Mouse (Mus musculus): ENCODE data around the gene Usp47. TPM values are rescaled to one million over a fixed set of nuclear protein-coding genes. Genes with fewer than 3 reads are reported as not detected.

The Usp47 gene
- polyA plus RNA-seq, 1 experiment from 2014 or later: 23.7 TPM

- no peak overlapping the region for H3K4me3 ChIP-seq (ENCODE audit: low read depth, low read length)
- H3K36me3 ChIP-seq (ENCODE audit: control insufficient read depth, insufficient read depth, low read length): no peaks in the 10 kb centered on the region
- DNase-seq (ENCODE audit: low spot score): no peak
- no peaks in the 10 kb centered on the region for H3K9me3 ChIP-seq (ENCODE audit: control insufficient read depth, low read length)
- no peaks in the 10 kb centered on the region for H3K4me1 ChIP-seq (replicated peaks; ENCODE audit: control insufficient read depth, insufficient read depth)
- ATAC-seq (ENCODE audit: low FRiP score, low TSS enrichment): no peak
- WGBS: 81% methylated on average over 7 of the region's 7 CpGs
- H3K9ac ChIP-seq (ENCODE audit: low read length): no peak overlapping the region
- no peak for TF ChIP-seq EP300 (optimal IDR thresholded peaks at IDR 0.05)
- TF ChIP-seq CTCF (IDR thresholded peaks at IDR 0.05; ENCODE audit: low read depth): no peak
- H3K27ac ChIP-seq (replicated peaks): no peak overlapping the region
- H3K27me3 ChIP-seq (ENCODE audit: control insufficient read depth, insufficient read depth, low read length): no peaks in the 10 kb centered on the region
- H3K4me2 ChIP-seq (replicated peaks; ENCODE audit: low read depth): no peak overlapping the region
Measured at GRCm38 (mm10) chr7:112118086-112118485, 94.8 kb downstream of the Usp47 start.

GRCm38 (mm10) chr7:112119248-112119647, 95.9 kb downstream of the Usp47 start:
- Histone ChIP-seq H3K4me2 (replicated peaks; ENCODE audit: low read depth) (no peak overlapping the region), H3K27me3 (ENCODE audit: control insufficient read depth, insufficient read depth, low read length) (no peaks in the 10 kb centered on the region), H3K9ac (ENCODE audit: low read length) (no peak overlapping the region), H3K36me3 (ENCODE audit: control insufficient read depth, insufficient read depth, low read length) (no peaks in the 10 kb centered on the region), H3K4me3 (ENCODE audit: low read depth, low read length) (no peak overlapping the region), H3K9me3 (ENCODE audit: control insufficient read depth, low read length) (no peaks in the 10 kb centered on the region), H3K27ac (replicated peaks) (no peak overlapping the region), H3K4me1 (replicated peaks; ENCODE audit: control insufficient read depth, insufficient read depth) (no peaks in the 10 kb centered on the region)
- ATAC-seq (ENCODE audit: low FRiP score, low TSS enrichment) (no peak), DNase-seq (ENCODE audit: low spot score) (no peak)
- TF ChIP-seq CTCF (IDR thresholded peaks at IDR 0.05; ENCODE audit: low read depth): no peak
- no peak for TF ChIP-seq EP300 (optimal IDR thresholded peaks at IDR 0.05)
- WGBS: 85% methylated on average over 7 of the region's 7 CpGs

GRCm38 (mm10) chr7:112120861-112121810, 97.8 kb downstream of the Usp47 start:
- no peak for DNase-seq (ENCODE audit: low spot score)

GRCm38 (mm10) chr7:112121866-112122500, 98.7 kb downstream of the Usp47 start:
- Histone ChIP-seq H3K9me3 (ENCODE audit: control insufficient read depth, low read length) (no peaks in the 10 kb centered on the region), H3K4me1 (replicated peaks; ENCODE audit: control insufficient read depth, insufficient read depth) (no peaks in the 10 kb centered on the region), H3K36me3 (ENCODE audit: control insufficient read depth, insufficient read depth, low read length) (no peaks in the 10 kb centered on the region), H3K4me3 (ENCODE audit: low read depth, low read length) (no peak overlapping the region), H3K4me2 (replicated peaks; ENCODE audit: low read depth) (no peak overlapping the region), H3K9ac (ENCODE audit: low read length) (no peak overlapping the region), H3K27ac (replicated peaks) (no peak overlapping the region), H3K27me3 (ENCODE audit: control insufficient read depth, insufficient read depth, low read length) (no peaks in the 10 kb centered on the region)
- ATAC-seq (ENCODE audit: low FRiP score, low TSS enrichment) (no peak), DNase-seq (ENCODE audit: low spot score) (no peak)
- WGBS: 82% methylated on average over 11 of the region's 11 CpGs
- TF ChIP-seq CTCF (IDR thresholded peaks at IDR 0.05; ENCODE audit: low read depth): no peak
- no peak for TF ChIP-seq EP300 (optimal IDR thresholded peaks at IDR 0.05)

More at GRCm38 (mm10) chr7:112120861-112121810, 97.8 kb downstream of the Usp47 start:
- H3K27ac ChIP-seq (replicated peaks): no peak overlapping the region
- no peaks in the 10 kb centered on the region for H3K27me3 ChIP-seq (ENCODE audit: control insufficient read depth, insufficient read depth, low read length)
- no peaks in the 10 kb centered on the region for H3K4me1 ChIP-seq (replicated peaks; ENCODE audit: control insufficient read depth, insufficient read depth)
- no peak overlapping the region for H3K9ac ChIP-seq (ENCODE audit: low read length)
- H3K4me2 ChIP-seq (replicated peaks; ENCODE audit: low read depth): no peak overlapping the region
- no peak for TF ChIP-seq CTCF (IDR thresholded peaks at IDR 0.05; ENCODE audit: low read depth)
- WGBS: 73% methylated on average over 11 of the region's 11 CpGs
- H3K36me3 ChIP-seq (ENCODE audit: control insufficient read depth, insufficient read depth, low read length): no peaks in the 10 kb centered on the region
- H3K4me3 ChIP-seq (ENCODE audit: low read depth, low read length): no peak overlapping the region
- no peak for ATAC-seq (ENCODE audit: low FRiP score, low TSS enrichment)
- no peaks in the 10 kb centered on the region for H3K9me3 ChIP-seq (ENCODE audit: control insufficient read depth, low read length)

GRCm38 (mm10) chr7:112123612-112124011, 100.3 kb downstream of the Usp47 start:
- Histone ChIP-seq H3K27me3 (ENCODE audit: control insufficient read depth, insufficient read depth, low read length) (no peaks in the 10 kb centered on the region), H3K27ac (replicated peaks) (no peak overlapping the region), H3K4me1 (replicated peaks; ENCODE audit: control insufficient read depth, insufficient read depth) (no peaks in the 10 kb centered on the region), H3K4me3 (ENCODE audit: low read depth, low read length) (no peak overlapping the region), H3K9me3 (ENCODE audit: control insufficient read depth, low read length) (no peaks in the 10 kb centered on the region), H3K9ac (ENCODE audit: low read length) (no peak overlapping the region), H3K36me3 (ENCODE audit: control insufficient read depth, insufficient read depth, low read length) (no peaks in the 10 kb centered on the region), H3K4me2 (replicated peaks; ENCODE audit: low read depth) (no peak overlapping the region)
- DNase-seq (ENCODE audit: low spot score) (no peak), ATAC-seq (ENCODE audit: low FRiP score, low TSS enrichment) (no peak)
- WGBS: 89% methylated on average over 5 of the region's 5 CpGs
- TF ChIP-seq CTCF (IDR thresholded peaks at IDR 0.05; ENCODE audit: low read depth) (no peak), EP300 (optimal IDR thresholded peaks at IDR 0.05) (no peak)

Measured in stomach, postnatal 0 days (tissue).